Mouse (Mus musculus): ENCODE measurements at regions not wholly inside any gene's neighbourhood (a gene's known extent, or its start where the extent isn't known, plus 50 kb on each side); places are given as distances from the start of the nearest gene placed in this dataset.

GRCm38 (mm10) chr16:89699710-89700109, 128.7 kb upstream of the Krtap11-1 start:
- TF ChIP-seq MYOD1 (IDR thresholded peaks at IDR 0.05; ENCODE audit: control insufficient read depth, insufficient read length, low read depth) = no peak
- TF ChIP-seq MAX (IDR thresholded peaks at IDR 0.05) = no peak
- TF ChIP-seq USF1 (IDR thresholded peaks at IDR 0.05; ENCODE audit: low read depth) = no peak
- TF ChIP-seq CTCF (IDR thresholded peaks at IDR 0.05; ENCODE audit: control insufficient read depth, insufficient read depth, insufficient read length) = no peak
- TF ChIP-seq MYOG (IDR thresholded peaks at IDR 0.05; ENCODE audit: control insufficient read depth, extremely low read depth, insufficient read length) = no peak
- TF ChIP-seq CEBPB (IDR thresholded peaks at IDR 0.05; ENCODE audit: low read depth) = no peak
